Mouse (Mus musculus): ENCODE measurements at regions not wholly inside any gene's neighbourhood (a gene's known extent, or its start where the extent isn't known, plus 50 kb on each side); places are given as distances from the start of the nearest gene placed in this dataset.

DNA sequence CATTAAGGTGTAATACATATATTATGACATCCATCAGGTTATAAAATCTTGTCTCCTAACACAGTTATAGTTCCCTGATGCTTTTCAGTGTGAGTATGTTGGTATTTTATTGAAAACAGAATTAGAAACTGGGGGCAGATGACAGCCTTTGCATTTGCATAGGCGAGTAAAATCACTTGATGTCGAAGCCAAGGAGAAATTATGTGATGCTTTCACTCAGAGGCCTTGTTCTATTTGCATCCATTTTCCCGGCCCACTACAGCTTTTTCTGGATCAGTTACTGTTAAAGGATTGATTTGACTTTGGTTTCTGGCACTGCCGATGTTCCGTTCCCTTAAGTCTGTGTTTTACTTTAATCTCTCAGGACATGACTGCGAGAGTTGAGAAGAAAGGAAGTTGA is 341.4 kb downstream of the Rergl start:
- Histone ChIP-seq H3K4me3 (ENCODE audit: control insufficient read depth in 1 of 2, insufficient read depth in 1 of 2, low read depth in 2 of 2, low read length in 2 of 2) (no peak overlapping the region), H3K36me3 (ENCODE audit: control insufficient read depth in 1 of 2, insufficient read depth in 2 of 2, low read length in 2 of 2) (no peaks in the 10 kb centered on the region), H3K27me3 (ENCODE audit: control insufficient read depth in 1 of 2, insufficient read depth in 2 of 2, low read length in 2 of 2) (no peaks in the 10 kb centered on the region), H3K79me2 (ENCODE audit: control insufficient read depth, insufficient read depth, low read length, poor library complexity) (no peaks in the 10 kb centered on the region), H3K9me3 (replicated peaks; ENCODE audit: insufficient read depth, low read length) (no peaks in the 10 kb centered on the region), H3K4me1 (ENCODE audit: control insufficient read depth in 1 of 2, insufficient read depth in 2 of 2, low read length in 2 of 2) (no peaks in the 10 kb centered on the region), H3K27ac (ENCODE audit: control insufficient read depth, low read depth, low read length) (no peak overlapping the region), H3K9ac (ENCODE audit: control insufficient read depth, low read depth, low read length, poor library complexity, severe bottlenecking) (no peak overlapping the region)
- TF ChIP-seq NELFE (IDR thresholded peaks at IDR 0.05; ENCODE audit: low read depth, low read length) (no peak), HCFC1 (IDR thresholded peaks at IDR 0.05; ENCODE audit: low read depth, low read length) (no peak), E2F4 (IDR thresholded peaks at IDR 0.05; ENCODE audit: borderline replicate concordance, low read depth, low read length) (no peak), RAD21 (IDR thresholded peaks at IDR 0.05; ENCODE audit: low read depth, low read length) (no peak), CHD2 (IDR thresholded peaks at IDR 0.05; ENCODE audit: low read length) (no peak), ZNF384 (IDR thresholded peaks at IDR 0.05; ENCODE audit: low read depth, low read length) (no peak), ZKSCAN1 (IDR thresholded peaks at IDR 0.05; ENCODE audit: low read depth, low read length) (no peak), TAL1 (IDR thresholded peaks at IDR 0.05; ENCODE audit: low read length) (no peak), SMC3 (IDR thresholded peaks at IDR 0.05; ENCODE audit: low read depth, low read length) (no peak), GABPA (IDR thresholded peaks at IDR 0.05; ENCODE audit: low read depth, low read length) (no peak), BHLHE40 (IDR thresholded peaks at IDR 0.05; ENCODE audit: borderline replicate concordance, low read depth, low read length) (no peak), ZMIZ1 (IDR thresholded peaks at IDR 0.05; ENCODE audit: low read depth, low read length) (no peak), TBP (IDR thresholded peaks at IDR 0.05; ENCODE audit: low read depth, low read length) (no peak), MAFK (IDR thresholded peaks at IDR 0.05; ENCODE audit: borderline replicate concordance, low read depth, low read length) (no peak), MAX (IDR thresholded peaks at IDR 0.05; ENCODE audit: low read length) (no peak), SIN3A (IDR thresholded peaks at IDR 0.05; ENCODE audit: low read length) (no peak)
- DNase-seq (ENCODE audit: low read depth, low spot score) = no peak

- H3K27ac ChIP-seq (ENCODE audit: control insufficient read depth, low read depth, low read length) = no peak overlapping the region
- no peak overlapping the region for H3K4me3 ChIP-seq (ENCODE audit: control insufficient read depth in 1 of 2, insufficient read depth in 1 of 2, low read depth in 2 of 2, low read length in 2 of 2)
- no peaks in the 10 kb centered on the region for H3K27me3 ChIP-seq (ENCODE audit: control insufficient read depth in 1 of 2, insufficient read depth in 2 of 2, low read length in 2 of 2)
- no peaks in the 10 kb centered on the region for H3K79me2 ChIP-seq (ENCODE audit: control insufficient read depth, insufficient read depth, low read length, poor library complexity)
- H3K36me3 ChIP-seq (ENCODE audit: control insufficient read depth in 1 of 2, insufficient read depth in 2 of 2, low read length in 2 of 2) = no peaks in the 10 kb centered on the region
- no peak overlapping the region for H3K9ac ChIP-seq (ENCODE audit: control insufficient read depth, low read depth, low read length, poor library complexity, severe bottlenecking)
- TF ChIP-seq JUND (IDR thresholded peaks at IDR 0.05; ENCODE audit: low read depth, low read length) (no peak), TBP (IDR thresholded peaks at IDR 0.05; ENCODE audit: low read depth, low read length) (no peak), RCOR1 (IDR thresholded peaks at IDR 0.05; ENCODE audit: low read depth, low read length) (no peak)
- H3K9me3 ChIP-seq (replicated peaks; ENCODE audit: insufficient read depth, low read length) = no peaks in the 10 kb centered on the region
- DNase-seq (ENCODE audit: low read depth, low spot score) = no peak
- no peaks in the 10 kb centered on the region for H3K4me1 ChIP-seq (ENCODE audit: control insufficient read depth in 1 of 2, insufficient read depth in 2 of 2, low read length in 2 of 2)
These were observed 342.0 kb downstream of the Rergl start for GRCm38 (mm10) chr6:139159741-139160140.

Measured in MEL (cell line).